Mouse (Mus musculus) small intestine, adult 2 months (tissue): ENCODE data around the gene H2-Eb2. TPM values are rescaled to one million over a fixed set of nuclear protein-coding genes. Genes with fewer than 3 reads are reported as not detected.

Experiments used
- H3K27ac ChIP-seq: fragments of 200-500 bp; 2 replicates; pipeline ENCODE4 v1.5.1; 2012; ENCODE audit warnings: low read depth, low read length, control low read depth, inconsistent platforms; ENCODE audit not compliant: insufficient read depth
- H3K27me3 ChIP-seq: fragments of 200-500 bp; 2 replicates; pipeline ENCODE4 v1.6.1; 2012; ENCODE audit warnings: mild to moderate bottlenecking, moderate library complexity, low read length, inconsistent platforms; ENCODE audit not compliant: control insufficient read depth, insufficient read depth
- H3K36me3 ChIP-seq: fragments of 200-500 bp; 2 replicates; pipeline ENCODE4 v1.6.1; 2012; ENCODE audit warnings: mild to moderate bottlenecking, low read length, control low read depth, inconsistent platforms; ENCODE audit not compliant: control insufficient read depth, insufficient read depth
- H3K4me1 ChIP-seq: fragments of 200-500 bp; 2 replicates; pipeline ENCODE4 v1.6.1; 2012; ENCODE audit warnings: low read length, inconsistent platforms, mixed read lengths; ENCODE audit not compliant: control insufficient read depth, insufficient read depth, insufficient read length
- H3K4me3 ChIP-seq: fragments of 200-500 bp; 2 replicates; pipeline ENCODE4 v1.5.1; 2012; ENCODE audit warnings: low read depth, mild to moderate bottlenecking, control low read depth, inconsistent platforms, low read length, moderate library complexity
- CTCF ChIP-seq: fragments of 200-500 bp; IDR thresholded peaks from 2 replicates; pipeline ENCODE4 v1.5.1; 2012; ENCODE audit warnings: low read depth, mild to moderate bottlenecking, control low read depth, inconsistent platforms, low read length, moderate library complexity, mixed read lengths; ENCODE audit not compliant: insufficient replicate concordance, insufficient read length; ENCODE audit errors: extremely low read depth
- POLR2A ChIP-seq: fragments of 200-500 bp; IDR thresholded peaks from 2 replicates; pipeline ENCODE4 v1.6.1; 2012; ENCODE audit warnings: low read depth, mild to moderate bottlenecking, control low read depth, inconsistent platforms, low read length, moderate library complexity
- WGBS: fragments of 180-500 bp; shearing (Covaris S2); methylation state at CpG from one replicate; pipeline ENCODE4 v1.1.7; 2018; 5-methylcytosine and 5-hydroxymethylcytosine counted together
- polyA plus RNA-seq: library from polyadenylated mRNA; depleted of rRNA; stranded (reverse); fragments of >200 nt; gene quantifications from 2 replicates; pipeline ENCODE4 v1.2.3, GENCODE M21; 2012

Gene H2-Eb2
- polyA plus RNA-seq, 1 experiment: 1.2 TPM

GRCm38 (mm10) chr17:34376847-34377246 is 51.4 kb downstream of the H2-Eb2 start, which contains the start of gene Btnl1:
Gene Btnl1, plus strand, starts transcription at chr17:34377132.
- peaks cover 21% of the 10 kb centered on the region for H3K36me3 ChIP-seq
- TF ChIP-seq CTCF: no peak
- 0 out of 2 replicates have a peak, but pooled peaks have one; percentile 23 for TF ChIP-seq POLR2A
- H3K27ac ChIP-seq: peak within 1 kb of the TSS; percentile 94
- 29% methylated on average over 2 of the region's 2 CpGs for WGBS
- H3K4me3 ChIP-seq: peak within 1 kb of the TSS; percentile 79
- H3K4me1 ChIP-seq: peaks cover 16% of the 10 kb centered on the region
- H3K27me3 ChIP-seq: no peaks in the 10 kb centered on the region

GRCm38 (mm10) chr17:34377450-34378209 is 52.2 kb downstream of the H2-Eb2 start:
- Histone ChIP-seq H3K36me3 (peaks cover 29% of the 10 kb centered on the region), H3K27ac (peak overlapping the region; percentile 94), H3K4me1 (peaks cover 14% of the 10 kb centered on the region), H3K4me3 (peak overlapping the region; percentile 79), H3K27me3 (no peaks in the 10 kb centered on the region)
- TF ChIP-seq CTCF: no peak
- TF ChIP-seq POLR2A: no peak
- WGBS: 10% methylated on average over 6 of the region's 6 CpGs

GRCm38 (mm10) chr17:34378716-34379115 is 53.3 kb downstream of the H2-Eb2 start:
- Histone ChIP-seq H3K27me3 (no peaks in the 10 kb centered on the region), H3K27ac (no peak overlapping the region), H3K4me1 (peaks cover 7% of the 10 kb centered on the region), H3K4me3 (peak overlapping the region; percentile 14; the same call in 1 of the 2 replicates), H3K36me3 (peaks cover 37% of the 10 kb centered on the region)
- TF ChIP-seq CTCF (no peak; the same call in 1 of the 2 replicates), POLR2A (no peak)
- 36% methylated on average over 2 of the region's 2 CpGs for WGBS

- 0 out of 2 replicates have a peak overlapping the region, but pooled peaks have one; percentile 2 for H3K4me3 ChIP-seq
- TF ChIP-seq POLR2A (no peak), CTCF (no peak)
- no peaks in the 10 kb centered on the region for H3K27me3 ChIP-seq
- 89% methylated on average over 7 of the region's 7 CpGs for WGBS
- no peak overlapping the region for H3K27ac ChIP-seq
- peaks cover 4% of the 10 kb centered on the region for H3K4me1 ChIP-seq
- peaks cover 40% of the 10 kb centered on the region for H3K36me3 ChIP-seq
These were observed 54.0 kb downstream of the H2-Eb2 start for GRCm38 (mm10) chr17:34379451-34379850.

- Histone ChIP-seq H3K4me1 (peaks cover 3% of the 10 kb centered on the region), H3K4me3 (no peak overlapping the region), H3K27me3 (no peaks in the 10 kb centered on the region), H3K27ac (no peak overlapping the region), H3K36me3 (peaks cover 50% of the 10 kb centered on the region)
- no peak for TF ChIP-seq POLR2A
- WGBS: 78% methylated on average over 11 of the region's 11 CpGs
These were observed 56.4 kb downstream of the H2-Eb2 start for GRCm38 (mm10) chr17:34381876-34382275.

GRCm38 (mm10) chr17:34383212-34383611 is 57.7 kb downstream of the H2-Eb2 start:
- 84% methylated on average over 7 of the region's 7 CpGs for WGBS
- Histone ChIP-seq H3K27me3 (no peaks in the 10 kb centered on the region), H3K4me3 (no peak overlapping the region), H3K27ac (no peak overlapping the region), H3K4me1 (peaks cover 3% of the 10 kb centered on the region), H3K36me3 (peaks cover 50% of the 10 kb centered on the region)
- peak; percentile 64; the same call in 1 of the 2 replicates for TF ChIP-seq CTCF
- no peak for TF ChIP-seq POLR2A

GRCm38 (mm10) chr17:34384699-34385098 is 59.2 kb downstream of the H2-Eb2 start:
- Histone ChIP-seq H3K27me3 (no peaks in the 10 kb centered on the region), H3K36me3 (peaks cover 45% of the 10 kb centered on the region), H3K4me3 (no peak overlapping the region), H3K4me1 (no peaks in the 10 kb centered on the region), H3K27ac (no peak overlapping the region)
- WGBS: 64% methylated on average over 3 of the region's 3 CpGs
- TF ChIP-seq POLR2A: no peak
- TF ChIP-seq CTCF: no peak
